Mouse (Mus musculus) right cerebral cortex, postnatal 36 days (tissue): ENCODE results near the gene Aamp.
"Not testable (repeated sequence)": the region's sequence is repeated elsewhere in the genome, so short reads cannot be mapped to it uniquely, and the experiment has no call there.

Experiments
- DNase-seq, 2 experiments: peaks; one replicate each; pipeline ENCODE4 v3.0.0; 2022; ENCODE audit warnings: low spot score in 2 of 2, mixed read lengths in 1 of 2

Gene Aamp

GRCm38 (mm10) chr1:74284543-74285160 is at the start of gene Aamp, which contains the start of gene Pnkd:
Aamp (minus strand) TSS chr1:74284738.
Pnkd (plus strand) TSS chr1:74284930.
- DNase-seq = peak; percentile 100

DNA sequence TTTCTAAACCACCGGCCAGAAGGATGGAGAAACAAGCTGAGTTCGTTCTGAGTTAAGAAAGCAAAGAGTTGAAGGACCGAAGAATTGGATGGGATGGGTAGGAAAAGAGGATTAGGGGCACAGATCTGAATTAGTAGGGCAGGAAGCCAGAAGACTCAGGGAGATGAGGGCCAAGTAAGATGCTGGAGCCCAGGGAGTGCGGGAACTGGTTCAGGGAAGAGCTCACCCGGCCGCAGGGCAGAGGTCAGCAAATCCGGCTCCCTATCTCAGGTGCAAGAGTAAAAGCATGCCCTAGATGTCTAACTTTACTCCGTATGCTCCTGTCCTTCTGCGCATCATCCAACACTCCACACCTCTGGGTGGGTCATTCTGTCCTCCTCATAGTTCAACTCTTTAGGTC is 48.4 kb upstream of the Aamp start:
- no peak for DNase-seq

GRCm38 (mm10) chr1:74332241-74332763 is 47.8 kb upstream of the Aamp start:
- peak; percentile 95 to 96 for DNase-seq

GRCm38 (mm10) chr1:74331046-74331681 is 46.6 kb upstream of the Aamp start:
- DNase-seq = no peak

DNA sequence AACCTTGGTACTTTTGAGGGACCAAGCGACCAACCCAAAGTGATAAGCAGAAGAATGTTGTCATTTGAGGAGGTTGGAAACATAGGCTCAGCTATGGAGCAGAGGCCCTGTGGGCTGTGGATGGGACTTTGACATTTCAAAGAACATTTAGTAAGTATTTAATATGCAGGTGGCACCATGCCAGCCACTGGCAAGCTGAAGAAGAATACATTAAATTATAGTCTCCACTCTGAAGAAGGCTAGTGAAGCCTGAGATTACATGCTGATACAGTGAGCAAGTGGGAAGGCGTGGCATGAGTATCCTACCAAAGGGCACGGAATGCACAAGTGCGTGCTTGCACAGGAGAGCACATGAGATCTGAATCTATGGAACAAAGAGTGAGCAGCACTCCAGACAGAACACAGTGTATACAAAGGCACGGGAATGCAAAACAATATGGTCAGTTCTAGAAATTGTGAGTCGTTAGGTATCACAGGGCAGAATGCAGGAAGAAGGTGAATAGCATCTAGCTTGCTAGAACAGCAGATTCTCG is 45.4 kb upstream of the Aamp start:
- DNase-seq = no peak

DNA sequence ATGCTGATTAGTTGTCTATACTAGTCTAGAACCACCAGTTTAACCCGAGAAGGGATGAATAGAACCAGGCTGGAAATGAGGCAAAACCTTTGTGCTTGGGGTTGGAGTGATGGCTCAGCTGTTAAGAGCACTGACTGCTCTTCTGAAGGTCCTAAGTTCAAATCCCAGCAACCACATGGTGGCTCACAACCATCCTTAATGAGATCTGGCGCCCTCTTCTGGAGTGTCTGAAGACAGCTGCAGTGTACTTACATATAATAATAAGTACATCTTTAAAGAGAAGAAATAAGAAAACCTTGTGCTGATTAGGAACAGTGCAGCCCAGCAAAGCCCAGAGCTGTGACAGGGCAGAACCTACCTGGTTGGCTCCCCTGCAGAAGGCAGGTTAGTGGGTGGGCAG is 42.4 kb upstream of the Aamp start:
- not testable (repeated sequence) for DNase-seq

DNA sequence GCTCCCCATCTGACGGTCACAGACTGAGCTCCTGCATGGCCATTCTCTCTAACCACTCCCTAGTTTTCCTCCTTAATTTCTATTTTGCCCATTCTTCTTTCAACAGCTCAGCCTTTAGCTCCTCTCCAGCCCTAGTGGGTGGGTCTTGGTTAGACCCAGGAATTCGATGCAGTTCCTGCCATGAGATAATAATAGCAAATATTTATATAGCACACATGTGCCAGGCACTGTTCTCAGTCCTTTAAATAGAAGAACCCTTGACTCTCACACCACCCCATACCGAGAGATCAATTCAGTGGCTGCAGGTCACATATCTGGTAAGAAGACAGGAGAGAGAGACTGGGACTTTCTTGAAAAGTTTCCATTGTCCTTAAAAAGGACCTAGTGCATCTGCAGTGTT is 36.9 kb upstream of the Aamp start:
- no peak for DNase-seq

GRCm38 (mm10) chr1:74318711-74319110 is 34.2 kb upstream of the Aamp start:
- DNase-seq = no peak

- DNase-seq = no peak
These were observed 31.7 kb upstream of the Aamp start for GRCm38 (mm10) chr1:74316114-74316827.

DNA sequence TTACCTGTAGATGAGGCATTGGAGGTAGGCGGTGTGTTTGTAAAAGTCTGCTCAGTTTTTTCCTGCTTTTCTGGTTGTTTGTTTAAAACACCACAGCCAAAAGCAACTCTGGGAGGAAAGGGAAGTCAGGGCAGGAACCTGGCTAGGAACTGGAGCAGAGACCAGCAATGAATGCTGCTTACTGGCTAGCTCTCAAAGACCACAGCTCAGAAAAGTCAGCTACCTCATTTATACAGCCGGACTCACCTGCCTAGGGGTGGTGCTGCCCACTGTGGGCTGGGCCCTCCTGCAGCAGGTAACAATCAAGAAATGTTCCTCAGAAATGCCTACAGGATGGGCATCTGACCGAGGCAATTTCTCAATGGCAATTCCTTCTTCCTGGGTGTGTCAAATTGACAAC is 30.3 kb upstream of the Aamp start:
- no peak for DNase-seq

GRCm38 (mm10) chr1:74313049-74313692 is 28.6 kb upstream of the Aamp start:
- DNase-seq = peak; percentile 41 to 62

GRCm38 (mm10) chr1:74309767-74310166 is 25.2 kb upstream of the Aamp start:
- DNase-seq = no peak

DNA sequence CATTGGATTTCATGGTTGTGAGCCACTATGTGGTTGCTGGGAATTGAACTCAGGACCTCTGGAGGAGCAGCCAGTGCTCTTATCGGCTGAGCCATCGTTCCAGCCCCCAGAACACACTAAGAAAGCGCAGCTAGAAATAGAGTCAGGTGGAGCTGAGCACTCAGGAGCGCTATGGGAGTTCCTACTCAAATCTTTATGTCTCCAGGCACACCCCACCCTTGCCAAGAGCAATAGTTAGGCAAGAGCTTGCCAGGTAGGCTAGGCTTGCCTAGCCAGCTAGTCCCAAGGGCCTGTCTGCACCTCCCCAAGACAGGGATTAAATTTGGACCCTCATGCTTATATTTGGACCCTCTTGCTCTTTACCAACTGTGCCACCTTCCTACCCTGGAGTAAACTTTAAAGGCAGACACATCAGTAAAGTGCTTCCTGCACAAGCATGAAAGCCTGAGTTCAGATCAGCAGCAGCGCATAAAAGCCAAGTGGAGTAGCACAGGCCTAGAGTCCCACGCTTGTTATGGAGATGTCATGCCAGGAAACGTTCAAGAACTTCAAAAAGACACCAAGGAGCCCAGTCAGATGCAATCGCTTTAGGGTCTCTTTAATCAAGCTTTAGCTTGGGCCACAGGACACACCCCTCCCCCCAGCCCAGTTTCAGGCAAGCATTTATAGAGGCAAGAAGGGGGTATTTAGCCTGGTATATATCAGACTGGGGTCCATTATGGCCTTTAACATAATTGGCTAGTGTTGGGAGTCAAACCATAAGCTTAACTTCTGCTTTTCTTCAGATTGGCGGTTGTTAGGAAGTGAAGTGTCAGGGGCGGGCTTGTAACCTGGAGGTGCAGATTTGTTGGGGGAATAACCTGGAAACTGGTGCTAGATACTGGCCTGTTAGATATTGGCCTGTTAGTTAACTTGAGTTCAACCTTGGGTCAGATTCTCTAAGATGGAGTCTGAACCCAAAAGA is 23.7 kb upstream of the Aamp start:
- no peak for DNase-seq

DNA sequence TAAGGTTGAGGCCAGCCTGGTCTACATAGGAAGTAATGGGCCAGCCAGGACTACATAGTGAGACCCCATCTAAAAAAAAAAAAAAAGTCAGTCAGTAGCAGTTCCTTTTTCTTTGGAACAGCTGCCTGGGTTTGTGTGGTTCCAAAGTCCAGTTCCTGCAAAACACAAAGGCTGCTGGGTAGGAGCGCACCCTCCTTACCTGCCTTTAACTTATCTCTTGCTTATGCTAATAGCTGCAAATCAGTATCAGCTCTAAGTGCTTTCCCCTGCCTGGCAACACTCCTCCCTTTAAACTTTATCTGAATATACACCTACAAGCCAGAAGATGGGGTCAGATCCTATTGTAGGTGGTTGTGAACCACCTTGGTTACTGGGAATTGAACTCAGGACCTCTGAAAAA is 22.6 kb upstream of the Aamp start:
- no peak for DNase-seq

DNA sequence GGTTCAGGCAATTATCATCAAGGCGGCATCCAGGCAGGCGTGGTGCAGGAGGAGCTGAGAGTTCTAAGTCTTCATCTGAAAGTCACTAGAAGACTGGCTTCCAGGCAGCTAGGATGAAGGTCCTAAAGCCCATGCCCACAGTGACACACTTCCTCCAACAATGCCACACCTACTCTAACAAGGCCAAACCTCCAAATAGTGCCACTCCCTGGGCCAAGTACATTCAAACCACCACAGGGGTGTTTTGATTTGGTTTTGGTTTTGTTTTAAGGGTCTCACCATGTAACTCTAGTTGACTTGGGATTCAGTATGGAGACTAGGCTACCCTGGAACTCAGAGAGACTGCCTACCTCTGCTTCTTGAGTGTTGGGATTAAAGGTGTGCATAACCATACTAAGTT is 21.0 kb upstream of the Aamp start, which contains the start of gene Tmbim1:
Gene Tmbim1, minus strand, starts transcription at position 101 of the 400 bp plus-strand sequence.
- no peak for DNase-seq

DNA sequence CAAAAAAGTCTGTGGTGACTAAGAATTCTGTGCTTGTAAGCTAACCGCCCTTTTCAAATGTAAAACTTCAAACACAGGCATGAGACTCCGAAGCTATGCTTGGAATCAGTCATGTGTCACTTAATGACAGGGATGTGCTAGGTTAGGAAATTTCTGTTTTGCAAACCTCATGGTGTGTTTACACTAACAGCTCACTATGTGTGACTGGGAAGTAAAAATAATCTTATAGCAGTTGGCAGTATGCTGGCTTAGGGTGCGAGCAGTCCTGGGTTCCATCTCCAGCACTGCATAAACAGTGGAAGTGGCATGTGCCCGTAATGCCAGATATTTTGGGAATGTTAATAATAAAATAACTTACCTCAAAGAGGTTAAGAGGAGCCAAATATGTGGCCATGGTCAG is 20.4 kb upstream of the Aamp start:
- no peak for DNase-seq

- no peak for DNase-seq
These were observed 19.8 kb upstream of the Aamp start for GRCm38 (mm10) chr1:74304339-74304790.

DNA sequence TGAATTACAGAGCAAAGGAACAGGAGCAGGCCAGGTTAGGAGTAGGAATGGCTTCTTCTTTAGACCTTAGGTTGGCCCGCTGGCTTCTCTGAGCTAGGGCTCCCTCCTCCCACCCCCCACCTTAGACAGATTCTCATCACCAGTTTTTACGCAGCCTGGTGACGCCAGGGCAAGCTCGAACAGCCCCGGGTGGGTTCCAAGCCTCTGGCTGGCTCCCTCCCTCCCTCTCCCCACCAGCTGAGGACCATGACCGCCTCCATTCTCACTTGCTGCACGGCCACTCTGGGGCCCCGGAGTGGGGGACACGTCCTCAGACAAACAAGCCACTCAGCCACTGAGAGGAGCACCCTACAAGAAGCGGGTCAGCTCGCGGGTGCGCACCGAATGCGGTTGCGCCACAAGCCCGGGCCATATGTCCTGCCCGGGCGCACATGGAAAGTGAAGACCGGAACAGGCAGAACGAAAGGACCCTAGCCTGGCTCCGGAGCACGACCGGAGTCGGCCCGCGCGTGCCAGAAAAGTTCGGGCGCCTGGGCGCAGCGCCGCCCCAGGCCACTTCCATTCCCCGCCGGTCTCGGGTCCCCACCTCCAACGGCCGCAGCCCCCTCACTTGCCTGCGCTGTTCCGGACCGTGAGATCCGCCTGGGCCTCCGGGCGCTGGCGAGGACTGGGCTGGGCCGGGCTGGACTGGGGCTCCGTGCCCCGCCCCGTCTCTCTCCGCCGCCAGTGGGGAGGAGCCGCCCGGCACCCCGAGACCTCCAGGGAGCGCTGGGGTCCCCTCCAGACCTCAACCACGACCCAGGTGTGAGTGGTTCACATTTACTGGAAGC is 19.2 kb upstream of the Aamp start:
- no peak for DNase-seq

DNA sequence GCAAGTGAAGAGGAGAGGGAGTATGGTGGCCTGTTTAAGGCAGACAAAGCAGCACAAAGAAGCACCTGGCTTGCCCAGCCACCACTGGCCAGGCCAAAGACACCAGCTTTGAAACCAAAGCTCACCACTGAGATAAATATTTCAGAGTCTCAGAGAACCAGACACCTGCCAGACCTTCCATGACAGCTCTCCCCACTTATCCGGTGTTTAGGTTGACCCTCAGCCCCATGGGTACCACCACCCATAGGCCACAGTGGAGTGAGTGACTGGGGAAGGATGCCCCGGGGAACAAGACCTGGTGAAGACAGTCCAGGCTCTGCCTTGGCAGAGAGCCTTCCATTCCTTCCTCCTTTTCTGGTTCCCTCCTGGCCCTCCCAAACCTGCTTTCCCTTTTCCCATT is 18.3 kb upstream of the Aamp start:
- DNase-seq = no peak

- no peak for DNase-seq
These were observed 17.7 kb upstream of the Aamp start for GRCm38 (mm10) chr1:74302229-74302628.
